Mouse (Mus musculus): Measurements from ENCODE around the gene Zcchc7.
"Not testable (repeated sequence)": the region's sequence is repeated elsewhere in the genome, so short reads cannot be mapped to it uniquely, and the experiment has no call there.

DNA sequence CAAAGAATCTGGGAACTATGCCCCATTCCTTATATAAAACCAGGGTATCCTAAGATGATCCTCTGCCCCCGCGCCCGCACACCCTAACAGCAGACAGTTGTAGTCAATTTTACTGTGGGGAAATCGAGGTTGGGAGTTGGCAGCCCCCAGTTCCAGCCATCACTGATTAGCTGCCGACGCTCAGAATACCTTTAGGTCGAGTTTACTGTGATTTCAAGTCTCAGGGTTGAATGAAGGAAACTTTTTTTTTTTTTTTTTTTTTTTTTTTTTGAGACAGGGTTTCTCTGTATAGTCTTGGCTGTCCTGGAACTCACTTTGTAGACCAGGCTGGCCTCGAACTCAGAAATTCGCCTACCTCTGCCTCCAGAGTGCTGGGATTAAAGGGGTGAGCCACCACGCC lies 1.5 kb downstream of the Zcchc7 start:
- TF ChIP-seq POLR2A, CTCF (IDR thresholded peaks at IDR 0.05; ENCODE audit: extremely low read depth, insufficient read depth, low read length): not testable (repeated sequence)
